ENCODE assay signal across 13 mouse cellular contexts in genomic region chr11:85889730-85890562, GRCm38 (mm10). TPM values are rescaled to one million over a fixed set of nuclear protein-coding genes. Genes with fewer than 3 reads are reported as not detected.
DNase-seq lines count a peak whose midpoint lies in the region; ATAC-seq lines count a peak whose summit lies in the region.
"Had no signal": no experiment of that assay in that cellular context is flagged by ENCODE, and none has a peak within 500 bp of the region (broad histone marks: within the 10 kb centered on the region; RNA-seq: fewer than 3 reads in every experiment).

No protein-coding gene starts in this region.

- no peaks in the 10 kb centered on the region for H3K36me3 ChIP-seq in embryonic facial prominence, embryonic 11.5 days (replicated peaks; ENCODE audit: control insufficient read depth, insufficient read depth, low read depth, low read length)
- H3K36me3 ChIP-seq in liver, embryonic 13.5 days = no peaks in the 10 kb centered on the region

- no peaks in the 10 kb centered on the region for H3K9me3 ChIP-seq in embryonic facial prominence, embryonic 11.5 days (replicated peaks; ENCODE audit: control insufficient read depth, low read length)
- no peaks in the 10 kb centered on the region for H3K9me3 ChIP-seq in liver, embryonic 13.5 days (replicated peaks)

- no peak overlapping the region; the same call in 1 of the 2 replicates for H3K27ac ChIP-seq in embryonic facial prominence, embryonic 11.5 days (replicated peaks; ENCODE audit: low read depth, low read length)
- H3K27ac ChIP-seq in liver, embryonic 13.5 days = no peak overlapping the region

- ATAC-seq in embryonic facial prominence, embryonic 11.5 days (replicated peaks; ENCODE audit: insufficient number of reproducible peaks, low FRiP score, low TSS enrichment, low read depth) = no peak
- no peak for ATAC-seq in liver, embryonic 13.5 days (ENCODE audit: low read depth)
- ATAC-seq: forebrain, embryonic 14.5 days had no signal

- no peak overlapping the region for H3K9ac ChIP-seq in embryonic facial prominence, embryonic 11.5 days (replicated peaks; ENCODE audit: low read length)
- no peak overlapping the region for H3K9ac ChIP-seq in liver, embryonic 13.5 days

- 2% methylated on average over 44 of the region's 47 CpGs for WGBS in embryonic facial prominence, embryonic 11.5 days
- WGBS in liver, embryonic 13.5 days (ENCODE audit: insufficient replicate concordance) = 5% methylated on average over 47 of the region's 47 CpGs

- H3K4me1 ChIP-seq in embryonic facial prominence, embryonic 11.5 days (ENCODE audit: control insufficient read depth, insufficient read depth, low read length) = peaks cover 18% of the 10 kb centered on the region
- H3K4me1 ChIP-seq in liver, embryonic 13.5 days (replicated peaks) = peaks cover 16% of the 10 kb centered on the region

- peak; percentile 28 for DNase-seq in embryo, embryonic 10.5 days (ENCODE audit: low spot score)
- no peak for DNase-seq in embryo, embryonic 10 days (ENCODE audit: low spot score)
- peak; percentile 29 for DNase-seq in kidney, adult 9 months
- no peak for DNase-seq in kidney, postnatal 14 days
- peak; percentile 18 for DNase-seq in embryonic facial prominence, embryonic 11.5 days (ENCODE audit: low spot score)
- no peak for DNase-seq in liver, embryonic 13.5 days
- DNase-seq in layer of hippocampus, postnatal 14 days (ENCODE audit: low spot score in 2 of 2) = no peak
- DNase-seq in right cerebral cortex, adult 18-20 months = no peak
- DNase-seq: adrenal gland, postnatal 25 days; cerebellum, adult 8-10 months; heart, postnatal 14 days had no signal

- 0 out of 2 replicates have a peak overlapping the region, but pooled peaks have one; percentile 10 for H3K4me3 ChIP-seq in embryonic facial prominence, embryonic 11.5 days (ENCODE audit: low read depth, low read length)
- 0 out of 2 replicates have a peak overlapping the region, but pooled peaks have one; percentile 9 for H3K4me3 ChIP-seq in liver, embryonic 13.5 days (replicated peaks)

- H3K4me2 ChIP-seq in embryonic facial prominence, embryonic 11.5 days (ENCODE audit: low read depth, low read length) = no peak overlapping the region
- peak overlapping the region; percentile 6; the same call in 1 of the 2 replicates for H3K4me2 ChIP-seq in liver, embryonic 13.5 days

- peaks cover 70% of the 10 kb centered on the region for H3K27me3 ChIP-seq in embryonic facial prominence, embryonic 11.5 days (ENCODE audit: control insufficient read depth, insufficient read depth, low read length)
- peaks cover 99% of the 10 kb centered on the region for H3K27me3 ChIP-seq in liver, embryonic 13.5 days

RNA-seq across cellular contexts. Expression of gene Tbx4, which starts 3.7 kb away (rescaled TPM):
- polyA plus RNA-seq in embryonic facial prominence, embryonic 11.5 days (2014; fragmentation: Nextera tagmentation; extraction: Ambion mirVana) = 0.65 and 1.5 TPM in 2 replicates
- 0.05 and 0.06 TPM in 2 replicates for polyA plus RNA-seq in liver, embryonic 13.5 days (2015; fragmentation: Nextera tagmentation; extraction: Ambion mirVana)
- total RNA-seq in layer of hippocampus, postnatal 14 days (2021) = under 1 TPM; 0.24 to 0.53 TPM
- total RNA-seq: adrenal gland, postnatal 25 days had no signal

RNA-seq across cellular contexts. Expression of gene Gm11444, which starts 39.8 kb away (rescaled TPM):
- polyA plus RNA-seq in embryonic facial prominence, embryonic 11.5 days (2014; fragmentation: Nextera tagmentation; extraction: Ambion mirVana) = not detected in 2 replicates
- polyA plus RNA-seq in liver, embryonic 13.5 days (2015; fragmentation: Nextera tagmentation; extraction: Ambion mirVana) = not detected in 2 replicates
- total RNA-seq in layer of hippocampus, postnatal 14 days (2021) = not detected
- total RNA-seq: adrenal gland, postnatal 25 days; heart, postnatal 14 days; layer of hippocampus, adult 8-10 months had no signal
- polyA plus RNA-seq: forebrain, embryonic 14.5 days had no signal

RNA-seq across cellular contexts. Expression of gene Tbx2, which starts 57.6 kb away (rescaled TPM):
- polyA plus RNA-seq in embryonic facial prominence, embryonic 11.5 days (2014; fragmentation: Nextera tagmentation; extraction: Ambion mirVana) = 22.3 and 25.9 TPM in 2 replicates
- 0.25 and 0.27 TPM in 2 replicates for polyA plus RNA-seq in liver, embryonic 13.5 days (2015; fragmentation: Nextera tagmentation; extraction: Ambion mirVana)
- total RNA-seq in layer of hippocampus, postnatal 14 days (2021) = 1 to 10 TPM; 2.7 to 3.3 TPM

Comparison
In these comparisons a context has a peak if more than half of its experiments do, and no peak if none do; other contexts are left out.
1. DNase-seq: peak in embryo, embryonic 10.5 days (single experiment), kidney, adult 9 months (single experiment) and embryonic facial prominence, embryonic 11.5 days (single experiment); none in embryo, embryonic 10 days (single experiment), kidney, postnatal 14 days (single experiment), liver, embryonic 13.5 days (single experiment), layer of hippocampus, postnatal 14 days (0 of 2) and right cerebral cortex, adult 18-20 months (single experiment).
2. RNA of gene Tbx2, which starts 57.6 kb away (polyA plus RNA-seq): 22.3 to 25.9 TPM in embryonic facial prominence, embryonic 11.5 days; 0.25 to 0.27 TPM in liver, embryonic 13.5 days; every median in the first group is over 10 times any median in the second.